Mouse (Mus musculus): ENCODE results near the gene Dok4.
"Not testable (repeated sequence)": the region's sequence is repeated elsewhere in the genome, so short reads cannot be mapped to it uniquely, and the experiment has no call there.

The Dok4 gene

DNA sequence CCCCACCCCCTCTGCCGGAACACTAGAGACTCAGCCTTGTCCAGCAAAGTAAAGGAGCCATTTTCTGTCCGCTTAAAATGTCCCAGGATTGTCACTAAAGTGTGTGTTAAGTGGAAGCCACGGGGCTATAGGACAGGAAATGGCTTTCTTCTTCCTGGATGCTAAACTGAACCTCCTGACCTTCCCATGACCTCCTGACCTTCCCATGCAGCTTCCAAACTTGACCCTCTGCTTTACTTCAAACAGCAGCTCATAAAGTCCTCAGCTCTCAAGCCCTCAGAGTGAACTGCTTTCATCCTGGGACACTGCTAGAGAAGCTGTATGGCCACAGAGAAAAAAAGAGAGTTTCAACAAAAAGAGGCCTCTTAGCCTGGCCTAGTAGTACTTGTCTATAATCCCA lies 690 bp upstream of the Dok4 start:
- DNase-seq = no peak

DNA sequence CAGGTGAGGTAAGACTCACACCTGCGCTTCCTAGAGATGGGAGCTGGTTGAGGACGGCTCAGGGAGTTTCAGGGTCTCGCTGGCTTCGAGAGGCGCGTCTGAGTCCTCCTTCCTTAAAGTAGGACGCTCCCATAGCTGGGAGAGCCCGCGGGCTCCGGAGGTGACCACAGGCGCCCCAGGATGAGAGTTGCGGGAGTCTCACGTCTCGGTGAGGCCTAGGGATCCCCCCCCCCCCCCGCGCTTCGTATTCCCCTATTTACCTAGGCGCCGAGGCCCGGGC lies 319 bp downstream of the Dok4 start:
- no peak for DNase-seq

DNA sequence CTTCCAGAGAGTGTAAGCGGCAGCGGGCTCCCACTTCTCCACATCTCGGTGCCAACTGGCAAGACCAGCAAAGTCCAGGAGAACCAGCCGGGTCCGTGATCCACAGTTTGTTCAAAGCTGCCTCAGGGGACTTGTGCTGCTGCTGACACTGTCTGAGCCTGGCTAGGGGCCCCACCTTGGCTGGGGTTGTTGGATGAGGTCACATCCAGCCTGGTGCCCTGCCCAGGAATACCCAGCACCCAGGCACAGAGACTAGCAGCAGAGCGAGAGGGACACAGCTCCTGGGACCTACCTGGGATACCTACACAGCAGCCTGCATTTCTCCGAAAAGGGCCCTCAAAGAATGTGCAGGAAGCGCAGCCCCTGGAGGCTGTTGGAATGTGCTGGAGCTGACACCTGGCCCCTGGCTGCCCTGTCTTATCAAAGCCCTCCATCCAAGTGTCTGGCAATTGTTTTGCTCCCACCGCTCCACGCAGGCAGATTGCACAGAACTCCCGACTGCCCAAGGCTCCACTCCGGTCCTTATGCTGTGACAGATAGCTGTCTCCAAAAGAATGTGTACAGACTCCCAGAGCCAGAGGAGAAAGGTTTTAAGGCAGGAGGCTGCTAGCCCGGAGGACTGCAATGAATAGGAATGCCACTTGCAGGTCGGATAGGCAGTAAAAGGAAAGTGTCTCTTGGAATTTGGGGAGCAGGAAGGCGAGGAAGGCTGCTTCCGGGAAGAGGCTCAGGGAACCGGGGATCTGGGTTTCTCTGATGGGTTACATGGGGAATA lies 847 bp downstream of the Dok4 start:
- DNase-seq = no peak

DNA sequence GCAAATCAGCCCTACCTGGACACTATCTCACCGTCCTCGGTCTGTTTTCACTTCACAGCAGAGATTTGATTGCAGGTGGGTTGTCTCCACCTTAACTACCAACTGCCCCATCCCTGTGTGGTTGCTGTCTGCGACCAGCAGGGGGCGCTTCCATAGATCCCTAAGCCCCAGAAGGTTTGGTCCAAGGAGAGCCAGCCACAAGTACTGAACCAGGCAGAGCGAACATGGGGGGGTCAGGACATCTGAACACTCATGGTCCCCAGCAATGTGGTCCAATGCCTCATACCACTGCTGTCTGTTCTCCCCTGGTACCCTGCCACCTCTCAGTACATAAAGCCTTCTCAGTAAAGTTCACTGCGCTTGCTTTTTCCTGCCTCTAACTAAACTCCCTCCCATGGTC lies 1.8 kb downstream of the Dok4 start:
- peak; percentile 67 to 68 for DNase-seq

DNA sequence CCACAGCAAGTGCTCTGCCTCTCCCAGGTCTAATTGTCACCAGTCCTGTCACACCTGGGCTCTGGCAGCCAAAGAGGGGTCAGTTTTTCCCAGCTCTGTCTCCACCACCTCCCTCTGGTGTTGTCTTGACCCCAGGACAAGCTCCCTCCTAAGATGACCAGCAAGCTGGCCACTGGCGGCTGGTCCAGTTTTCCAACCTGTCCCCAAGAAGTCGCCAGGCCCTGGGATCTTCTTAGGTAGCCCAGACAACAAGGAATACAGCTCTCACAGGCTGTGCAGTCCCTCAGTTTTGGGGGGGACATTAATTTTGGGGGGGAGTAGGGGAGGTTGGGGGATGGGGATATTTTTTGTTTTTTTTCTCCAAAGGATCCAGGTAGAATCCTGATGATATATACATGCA lies 3.6 kb downstream of the Dok4 start:
- DNase-seq = no peak

DNA sequence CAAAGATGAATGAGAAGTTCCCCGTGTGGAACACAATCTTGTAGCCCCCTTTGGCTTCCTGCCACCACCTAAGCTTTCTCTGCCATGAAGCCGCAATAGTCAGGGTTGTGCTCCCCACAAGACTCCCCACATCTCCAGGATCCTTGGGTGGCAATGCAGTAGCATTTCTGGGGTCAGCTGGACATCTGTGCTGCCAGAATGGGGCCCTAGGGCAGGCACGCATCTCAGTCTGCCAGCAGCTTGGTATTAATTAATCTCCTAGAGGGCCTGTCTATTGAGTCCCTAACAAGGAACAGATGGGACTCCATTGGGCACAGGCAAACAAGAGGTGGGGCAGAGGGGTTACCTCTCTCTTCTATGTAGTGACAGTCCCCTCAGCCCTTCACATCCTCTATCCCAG lies 4.0 kb downstream of the Dok4 start:
- no peak for DNase-seq

DNA sequence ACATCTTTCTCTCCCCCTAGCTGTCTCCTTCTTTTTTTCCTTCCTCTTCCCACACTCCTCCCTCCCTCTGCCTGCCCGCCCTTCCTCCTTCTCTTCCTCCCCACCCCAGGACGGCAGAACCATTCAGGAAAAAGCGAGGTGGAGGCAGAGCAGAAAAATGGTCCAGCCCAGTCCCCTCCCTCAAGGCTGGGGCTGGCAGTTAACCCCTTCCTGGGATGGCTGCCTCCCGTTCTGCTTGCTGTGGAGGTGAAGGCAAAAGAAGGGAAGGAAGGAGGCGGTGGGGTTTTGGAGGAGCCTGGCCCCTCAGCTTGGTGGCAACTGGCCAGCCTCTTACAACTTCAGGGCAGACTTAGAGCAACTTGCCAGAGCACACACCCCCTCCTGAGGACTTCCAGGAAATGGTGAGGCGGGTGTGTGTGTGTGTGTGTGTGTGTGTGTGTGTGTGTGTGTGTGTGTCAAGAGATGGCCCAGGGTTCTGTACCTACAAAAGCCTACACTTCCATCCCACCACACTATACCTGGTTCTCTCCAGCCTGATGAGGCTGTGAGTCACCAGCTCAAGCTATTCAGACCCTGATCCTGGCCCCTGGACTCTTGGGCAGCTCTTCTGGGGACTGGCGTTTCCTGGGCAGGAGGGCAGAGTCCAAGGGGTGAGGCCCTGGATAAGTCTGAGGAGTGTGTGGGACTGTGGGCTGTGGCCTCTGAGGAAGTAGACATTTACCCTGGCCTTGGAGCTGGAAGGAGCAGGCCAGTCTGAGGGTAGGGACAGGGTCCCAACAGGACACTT lies 4.8 kb downstream of the Dok4 start:
- peak; percentile 46 to 55 for DNase-seq

DNA sequence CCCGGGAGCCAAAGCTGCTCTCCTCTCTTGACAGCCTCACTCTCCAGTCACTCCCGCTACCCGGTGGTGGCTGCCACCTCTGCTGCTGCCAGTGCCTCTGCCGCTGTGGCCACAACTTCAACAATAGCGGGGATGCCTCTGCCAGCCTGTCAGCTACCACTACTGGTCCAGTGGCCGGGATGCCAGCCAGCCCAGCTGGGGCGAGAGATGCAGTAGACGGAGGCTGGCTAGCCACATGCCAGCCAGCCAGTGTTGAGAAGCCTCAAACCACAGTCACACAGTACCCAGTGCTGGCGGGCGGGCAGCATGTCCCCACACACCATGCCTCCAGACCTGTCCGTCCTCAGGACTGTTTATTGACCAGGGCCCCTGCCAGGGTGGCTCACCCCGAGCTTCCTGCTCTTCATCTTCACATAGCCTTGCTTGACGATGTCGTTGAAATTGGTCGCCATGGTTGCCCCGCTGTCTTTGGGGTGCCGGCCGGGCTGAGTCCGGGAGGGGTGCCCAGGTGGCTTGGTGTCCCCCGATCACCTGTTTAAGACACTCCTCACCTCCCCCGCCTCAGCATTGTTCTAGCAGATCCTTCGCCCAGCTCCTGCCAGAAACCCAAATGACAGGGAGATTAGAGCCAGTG lies 5.5 kb downstream of the Dok4 start:
- peak; percentile 40 to 44 for DNase-seq

DNA sequence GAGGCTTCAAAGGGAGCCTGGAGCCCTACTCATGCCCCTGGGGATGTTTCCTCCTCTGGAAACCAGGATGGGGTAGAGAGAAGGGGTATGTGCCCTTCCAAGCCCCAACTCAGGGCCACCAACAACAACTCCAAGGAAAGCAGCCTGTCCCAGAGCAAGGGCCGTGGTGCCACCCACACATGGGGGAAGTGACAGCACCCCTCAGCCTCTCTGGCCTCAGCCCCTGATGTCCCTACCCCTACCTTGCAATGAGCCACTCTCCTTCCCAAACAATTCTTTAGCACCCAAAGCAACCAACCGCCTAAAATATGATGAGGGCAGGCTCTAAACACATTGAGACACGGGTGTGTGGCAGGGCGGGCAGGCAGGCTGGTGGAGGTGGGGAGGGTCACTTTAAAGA lies 6.1 kb downstream of the Dok4 start:
- DNase-seq = no peak

DNA sequence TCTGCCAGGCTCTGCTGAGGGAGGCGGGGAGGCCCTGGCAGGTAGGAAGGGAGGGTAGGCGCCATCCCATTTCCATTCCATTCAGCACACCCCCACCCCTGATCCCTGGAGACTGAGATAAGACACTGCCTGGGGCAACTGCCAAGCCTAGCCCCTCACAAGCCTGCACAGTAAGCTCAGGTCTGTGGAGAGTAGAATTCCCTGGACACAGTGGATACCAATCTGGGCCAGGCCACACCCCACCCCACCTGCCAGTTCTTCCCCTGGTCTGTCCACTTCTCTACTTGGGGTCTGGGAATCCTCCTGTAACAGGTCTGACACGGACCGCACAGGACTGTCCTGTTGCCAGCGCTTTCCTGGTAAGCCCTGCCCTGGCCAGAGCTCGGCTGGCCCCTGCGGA lies 7.0 kb downstream of the Dok4 start:
- no peak for DNase-seq

DNA sequence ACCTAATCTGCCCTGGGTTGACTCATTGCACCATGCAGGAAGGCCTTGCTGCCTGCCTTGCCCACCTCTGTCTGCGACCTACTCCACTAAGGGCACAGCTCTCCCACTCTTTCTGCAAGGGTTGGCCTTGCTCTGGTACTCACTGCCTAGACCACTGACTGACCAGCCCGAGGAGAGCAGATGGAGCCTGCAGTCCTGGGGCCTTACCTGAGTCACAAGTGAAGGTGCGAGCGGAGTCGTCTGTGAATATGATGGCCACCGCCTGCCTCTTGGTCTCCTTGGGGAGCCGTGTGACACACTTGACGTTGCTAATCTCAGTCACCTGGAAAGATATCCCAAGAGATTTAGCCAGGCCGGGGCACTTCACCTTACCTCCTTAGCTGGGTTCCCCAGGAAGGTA lies 9.2 kb downstream of the Dok4 start:
- DNase-seq = no peak

DNA sequence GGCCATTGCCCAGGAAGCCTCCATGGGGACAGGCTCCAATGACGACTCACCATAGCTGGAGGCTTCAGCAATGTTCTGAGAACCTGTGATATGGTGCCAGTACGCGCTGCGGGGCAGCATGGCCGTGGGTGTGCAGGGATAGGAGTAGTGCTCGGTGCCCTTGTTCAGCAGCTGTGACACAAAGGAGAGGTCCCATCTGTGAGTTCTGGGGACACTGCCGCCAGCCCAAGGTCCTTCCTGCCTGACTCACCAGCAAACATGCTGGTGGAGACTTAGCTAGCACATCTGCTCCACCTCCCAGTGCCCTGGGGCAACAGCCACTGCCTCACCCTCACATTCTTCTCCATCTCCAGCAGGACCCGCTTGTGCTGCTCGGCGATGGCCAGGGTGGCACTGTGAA lies 10.8 kb downstream of the Dok4 start:
- DNase-seq = no peak

DNA sequence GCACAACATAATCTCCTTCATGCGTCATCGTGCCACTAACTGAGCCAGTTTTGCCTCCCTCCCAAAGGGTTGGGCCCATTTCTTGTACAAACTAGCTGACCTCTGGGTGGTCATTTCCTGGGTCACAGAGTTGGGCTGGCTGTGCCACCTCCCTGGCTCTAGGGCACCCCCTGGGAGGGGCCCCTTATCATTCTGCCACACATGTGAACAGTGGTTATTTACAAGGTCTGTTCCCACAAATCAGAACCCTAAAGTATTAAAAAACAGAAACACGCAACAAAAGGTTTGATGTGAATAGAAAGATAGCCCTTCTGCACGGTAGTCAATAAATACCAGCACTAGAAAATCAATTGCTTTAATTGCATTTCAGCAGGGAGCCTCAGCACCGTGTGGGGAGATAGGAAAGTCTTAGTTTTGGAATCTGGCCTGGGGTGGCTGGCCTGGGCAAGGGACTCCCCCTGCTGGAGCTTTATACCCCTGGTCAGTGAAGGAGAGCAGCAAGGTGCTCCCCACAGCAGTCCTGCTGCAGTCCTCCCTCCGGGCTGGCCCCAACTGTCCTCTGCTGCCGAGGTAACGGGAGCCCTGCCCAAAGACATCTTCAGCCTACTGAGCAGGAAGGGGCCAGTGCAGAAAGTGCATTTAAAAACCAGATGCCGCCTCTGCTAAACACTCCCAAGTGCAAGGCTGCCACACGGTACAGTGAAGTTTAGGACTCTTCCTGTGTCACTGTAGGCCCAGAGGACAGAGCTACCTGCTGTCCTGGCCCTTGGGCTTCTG lies 12.0 kb downstream of the Dok4 start:
- DNase-seq = no peak

DNA sequence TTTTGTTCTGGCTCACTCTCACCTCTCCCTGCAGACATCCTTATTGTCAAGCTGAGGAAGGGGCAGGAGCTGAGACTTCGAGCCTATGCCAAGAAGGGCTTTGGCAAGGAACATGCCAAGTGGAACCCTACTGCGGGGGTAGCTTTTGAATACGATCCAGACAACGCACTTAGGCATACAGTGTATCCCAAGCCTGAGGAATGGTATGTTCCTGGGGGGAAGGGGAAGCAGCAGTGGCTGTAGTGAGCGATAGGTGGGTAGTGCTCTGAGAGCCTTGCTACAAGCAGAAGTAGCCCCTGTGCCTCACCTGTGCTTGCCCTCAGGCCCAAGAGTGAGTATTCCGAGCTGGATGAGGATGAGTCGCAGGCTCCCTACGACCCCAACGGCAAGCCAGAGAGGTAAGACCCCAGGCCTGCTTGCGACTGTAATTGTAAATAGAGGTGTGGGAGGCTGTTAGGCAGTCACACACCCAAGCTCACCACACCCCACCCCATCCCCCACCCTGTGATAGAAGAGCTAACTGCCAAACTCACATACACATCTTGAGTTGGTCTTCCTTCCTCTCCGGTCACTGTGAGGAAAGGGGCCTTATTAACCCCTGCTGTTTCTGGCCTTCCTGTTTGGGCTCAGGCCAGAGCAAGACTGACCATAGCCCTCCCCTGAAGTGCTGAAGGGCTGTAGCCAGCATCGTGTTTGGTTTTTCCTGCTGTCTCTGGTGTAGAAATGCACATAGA lies 13.5 kb downstream of the Dok4 start:
- DNase-seq = no peak

DNA sequence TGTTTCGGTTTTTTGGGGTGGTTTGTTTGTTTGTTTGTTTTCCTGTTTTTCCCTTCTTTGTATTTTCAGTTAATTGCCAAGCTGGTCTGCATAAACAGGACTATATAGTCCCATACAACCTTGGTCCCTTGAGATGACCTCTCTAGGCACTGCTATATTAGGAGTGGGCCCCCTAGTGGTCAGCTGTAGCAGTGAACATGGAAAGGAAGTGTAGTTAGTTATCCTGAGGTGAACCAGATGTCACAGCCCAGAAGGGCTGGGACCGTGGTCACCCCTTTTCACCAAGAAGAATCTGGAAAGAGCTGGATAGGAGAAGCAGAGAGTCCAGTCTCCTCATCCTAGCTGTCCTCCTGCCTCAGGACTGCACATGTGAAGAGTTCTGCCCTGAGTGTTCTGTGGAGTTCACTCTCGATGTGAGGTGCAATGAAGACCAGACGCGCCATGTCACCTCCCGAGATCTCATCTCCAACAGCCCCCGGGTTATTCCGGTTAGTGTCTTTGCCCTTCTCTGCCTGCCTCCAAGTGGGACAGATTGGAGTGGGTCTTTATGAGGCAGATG lies 14.7 kb downstream of the Dok4 start:
- DNase-seq = peak; percentile 56 to 59

DNA sequence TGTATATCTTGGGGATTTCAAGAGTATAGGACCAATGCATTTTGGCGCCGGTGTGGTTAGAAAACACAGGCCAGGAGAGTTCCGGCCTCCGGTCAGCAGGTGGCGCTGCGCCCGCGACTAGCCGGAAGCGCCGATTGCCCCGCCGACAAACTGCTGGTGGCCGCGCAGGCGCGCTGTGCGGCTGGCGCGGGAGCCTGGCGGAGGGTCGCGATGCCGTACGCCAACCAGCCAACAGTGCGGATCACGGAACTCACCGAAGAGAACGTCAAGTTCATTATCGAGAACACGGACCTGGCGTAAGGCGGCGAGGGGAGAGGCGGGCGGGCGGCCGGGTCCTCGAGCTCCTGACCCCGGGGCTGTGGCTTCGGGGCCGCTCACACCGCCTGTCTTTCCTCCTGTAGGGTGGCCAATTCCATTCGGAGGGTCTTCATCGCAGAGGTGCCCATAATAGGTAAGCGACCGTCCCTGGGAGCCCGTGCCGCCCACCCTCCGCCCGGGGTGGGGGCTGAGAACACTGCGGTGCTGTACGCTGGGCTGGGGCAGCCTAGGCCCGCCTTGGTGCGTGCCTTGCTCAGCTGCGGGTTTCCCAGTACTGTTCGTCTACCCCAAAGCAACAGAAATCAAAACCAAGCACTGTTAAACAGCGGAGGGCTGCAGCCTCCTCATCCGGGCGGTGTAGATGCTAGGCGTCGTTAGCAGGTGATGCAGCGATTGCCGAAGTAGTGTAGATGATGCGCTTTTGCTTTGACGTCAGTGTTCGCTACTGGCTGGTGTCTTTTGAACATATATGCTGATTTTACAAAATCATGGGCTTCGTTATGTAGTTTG lies 18.6 kb downstream of the Dok4 start, which contains the start of gene Polr2c:
Gene Polr2c (plus strand): TSS at position 105 of the 828 bp plus-strand sequence.
- DNase-seq = peak; percentile 94 to 96

DNA sequence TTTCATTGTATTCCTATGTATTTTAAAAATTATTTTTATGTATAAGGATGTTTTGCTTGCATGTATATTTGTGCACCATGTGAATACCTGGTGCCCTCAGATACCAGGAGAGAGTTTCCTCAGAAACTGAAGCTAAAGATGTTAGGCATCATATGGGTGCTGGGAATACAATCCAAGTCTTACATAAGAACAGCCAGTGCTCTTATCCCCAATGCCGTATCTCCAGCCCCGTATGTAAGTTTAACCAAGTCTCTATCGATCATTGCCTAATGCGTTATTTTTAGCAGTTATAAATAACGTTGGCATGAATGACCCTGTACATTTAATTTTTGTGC lies 19.2 kb downstream of the Dok4 start:
- peak in 1 of 2 experiments; percentile 32 for DNase-seq

DNA sequence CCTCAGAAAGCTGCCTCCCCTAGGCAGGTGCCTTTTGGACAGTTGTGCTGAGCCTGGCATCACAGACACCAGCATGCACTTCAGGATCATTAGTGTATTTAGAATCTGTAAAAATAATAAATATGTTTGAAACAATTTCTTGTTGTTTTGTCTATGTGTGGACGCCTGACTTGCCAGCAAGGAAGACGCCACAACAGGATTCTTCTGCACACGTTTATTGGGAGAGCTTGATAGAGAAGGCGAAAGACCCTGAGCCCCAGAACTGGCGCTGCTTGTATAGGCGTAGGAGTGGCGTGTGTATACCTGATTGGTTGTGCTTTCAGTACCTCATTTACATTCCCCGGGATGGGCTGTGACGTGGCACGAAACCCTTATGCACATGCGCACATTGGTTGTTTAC lies 21.4 kb downstream of the Dok4 start:
- DNase-seq = not testable (repeated sequence)

DNA sequence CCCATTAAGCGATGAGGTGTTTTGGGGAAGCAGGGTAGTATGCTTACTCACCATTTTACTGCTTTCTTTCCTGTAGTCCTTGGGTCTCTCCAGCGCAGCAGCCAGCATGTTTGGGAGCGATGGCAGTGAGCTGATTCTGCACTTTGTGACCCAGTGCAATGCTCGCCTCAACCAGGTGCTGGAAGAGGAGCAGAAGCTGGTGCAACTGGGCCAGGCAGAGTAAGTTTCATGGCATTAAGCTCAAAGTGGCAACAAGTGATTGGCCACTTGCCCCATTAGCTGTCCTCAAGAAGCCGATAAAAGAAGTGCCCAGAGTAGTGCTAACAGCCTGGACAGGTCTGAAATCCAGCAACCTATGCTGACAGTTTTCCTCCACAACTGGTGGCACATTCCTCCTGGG lies 26.1 kb downstream of the Dok4 start:
- no peak for DNase-seq

DNA sequence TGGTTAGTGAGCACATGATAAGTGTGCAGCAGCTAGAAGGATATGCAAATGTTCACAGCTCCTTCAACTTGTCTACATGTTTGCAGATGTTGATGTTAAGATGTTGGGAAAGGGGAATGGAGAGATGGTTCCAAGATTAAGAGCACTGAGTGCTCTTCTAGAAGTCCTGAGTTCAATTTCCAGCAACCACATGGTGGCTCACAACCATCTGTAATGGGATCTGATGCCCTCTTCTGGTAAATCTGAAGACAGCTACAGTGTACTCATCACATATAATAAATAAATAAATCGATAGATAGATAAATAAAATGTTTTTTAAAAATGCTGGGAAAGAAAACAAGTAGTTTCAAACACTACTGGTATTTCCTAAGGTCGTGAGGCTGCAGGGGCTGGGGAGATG lies 34.9 kb downstream of the Dok4 start:
- no peak for DNase-seq

DNA sequence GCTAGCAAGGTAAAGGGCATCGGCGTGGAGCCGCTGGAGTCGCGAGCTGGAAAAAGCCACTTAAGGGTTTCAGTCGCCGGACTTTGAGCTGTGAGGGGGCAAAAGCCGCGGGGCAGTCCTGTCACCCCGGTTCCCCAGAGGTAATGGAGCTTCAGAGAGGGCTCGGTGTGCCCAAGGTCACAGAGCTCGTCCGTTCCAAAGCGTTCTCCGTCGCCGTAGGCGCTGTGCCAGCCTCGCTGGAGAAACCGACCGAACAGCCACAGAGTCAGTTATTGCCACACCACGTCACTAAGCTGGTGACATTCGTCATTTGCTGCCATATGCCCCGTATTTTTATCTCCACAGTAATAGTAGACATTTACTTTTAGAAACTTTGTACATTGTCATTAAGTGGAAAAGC lies 37.5 kb downstream of the Dok4 start:
- DNase-seq = peak; percentile 83 to 84

All from cerebellum, postnatal 36 days (tissue).